In the genomic region with DNA sequence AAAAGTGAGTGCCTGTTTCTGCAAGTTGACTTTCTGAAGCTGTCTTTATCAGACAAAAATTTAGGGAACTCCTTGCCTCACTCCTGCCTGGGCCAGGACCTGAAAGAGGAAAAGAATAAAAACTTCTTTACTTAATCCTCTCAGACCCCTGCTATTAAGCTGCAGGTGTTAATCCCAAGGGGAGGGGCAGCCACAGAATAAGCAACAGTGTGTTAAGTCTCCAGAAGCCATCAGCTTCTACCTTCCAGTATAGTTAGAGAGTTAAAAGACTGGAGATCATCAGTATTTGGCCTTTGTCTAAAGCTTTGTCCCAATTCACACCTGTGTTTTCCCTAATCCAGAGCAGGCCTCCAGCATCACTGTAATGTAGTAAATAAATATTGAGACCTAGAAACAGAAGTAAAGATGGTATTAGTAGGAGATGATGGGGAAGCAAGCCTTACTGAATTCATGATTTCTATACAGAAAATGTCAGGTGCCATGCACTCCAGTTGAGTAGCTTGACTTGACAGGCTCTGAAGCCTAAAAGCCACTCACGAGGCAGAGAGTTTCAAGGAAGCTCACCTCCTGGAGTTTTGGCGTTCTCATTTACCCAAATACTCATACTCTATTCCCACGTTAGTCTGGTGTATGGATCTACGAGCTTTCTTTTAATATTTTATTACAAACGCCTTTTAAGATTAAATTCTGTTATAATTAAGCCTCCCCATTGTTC, we compare ENCODE assay signal across 22 mouse cellular contexts.
DNase-seq lines count a peak whose midpoint lies in the region; ATAC-seq and TF ChIP-seq lines count a peak whose summit lies in the region.
"Had no signal": no experiment of that assay in that cellular context is flagged by ENCODE, and none has a peak within 500 bp of the region (broad histone marks: within the 10 kb centered on the region; RNA-seq: fewer than 3 reads in every experiment).

No protein-coding gene starts in this region.

- peaks cover 44% of the 10 kb centered on the region for H3K9me3 ChIP-seq in ES-Bruce4 (replicated peaks; ENCODE audit: control insufficient read depth, insufficient read depth, low read length, poor library complexity, severe bottlenecking)
- H3K9me3 ChIP-seq in intestine, embryonic 16.5 days (ENCODE audit: control insufficient read depth, low read length), result no peaks in the 10 kb centered on the region
- H3K9me3 ChIP-seq: embryonic facial prominence, embryonic 10.5 days; embryonic facial prominence, embryonic 12.5 days; forebrain, embryonic 10.5 days; forebrain, embryonic 12.5 days; G1E had no signal

- DNase-seq in ES-CJ7 (ENCODE audit: low read depth, low spot score), result peak; percentile 55
- peak; percentile 12 for DNase-seq in Patski (ENCODE audit: low read depth, low spot score)
- peak; percentile 21 for DNase-seq in ZHBTc4 (ENCODE audit: low read depth, low spot score)
- DNase-seq in thymus, adult 18-20 months, result no peak
- DNase-seq: adrenal gland, adult 2 months; adrenal gland, postnatal 10 days; adrenal gland, postnatal 25 days; cerebellum, adult 11 months; cerebellum, adult 18-20 months; cerebellum, adult 9-10 months; cerebellum, postnatal 10 days; cerebellum, postnatal 25 days had no signal

- WGBS in intestine, embryonic 16.5 days, result 73% methylated on average over 5 of the region's 5 CpGs

- no peak for TF ChIP-seq POLR2A in ES-Bruce4 (IDR thresholded peaks at IDR 0.05; ENCODE audit: insufficient read depth, low read length)

- CTCF ChIA-PET in Patski (lab: Charles Lee), result interaction anchor here (1.1 kb wide), 1 partner anchor 10 kb away, joined by 4 read pairs; no protein-coding TSS in a partner anchor

- no peak overlapping the region for H3K4me2 ChIP-seq in intestine, embryonic 16.5 days (ENCODE audit: low read depth, low read length)
- H3K4me2 ChIP-seq: embryonic facial prominence, embryonic 12.5 days; forebrain, embryonic 12.5 days had no signal

- no peak for ATAC-seq in Patski
- ATAC-seq in intestine, embryonic 16.5 days, result no peak
- no peak for ATAC-seq in erythroid progenitor cell, adult 5-6 weeks (replicated peaks; ENCODE audit: low FRiP score, poor library complexity, severe bottlenecking)
- ATAC-seq: forebrain, embryonic 14.5 days; forebrain, embryonic 16.5 days had no signal

- H3K27me3 ChIP-seq in ES-Bruce4 (ENCODE audit: control insufficient read depth, insufficient read depth, low read length, poor library complexity, severe bottlenecking) (no peaks in the 10 kb centered on the region), Patski (no peaks in the 10 kb centered on the region)
- H3K27me3 ChIP-seq in intestine, embryonic 16.5 days (replicated peaks; ENCODE audit: control insufficient read depth, insufficient read depth, low read length), result no peaks in the 10 kb centered on the region
- H3K27me3 ChIP-seq: embryonic facial prominence, embryonic 12.5 days; forebrain, embryonic 12.5 days had no signal

- POLR2A ChIA-PET in Patski (lab: Charles Lee), result interaction anchor here (0.9 kb wide), 1 partner anchor 14 kb away, joined by 3 read pairs; no protein-coding TSS in a partner anchor

- no peak overlapping the region for H3K4me3 ChIP-seq in ES-Bruce4 (ENCODE audit: low read depth, low read length)
- H3K4me3 ChIP-seq in intestine, embryonic 16.5 days (ENCODE audit: low read length), result no peak overlapping the region
- H3K4me3 ChIP-seq: embryonic facial prominence, embryonic 10.5 days; embryonic facial prominence, embryonic 12.5 days; forebrain, embryonic 10.5 days; forebrain, embryonic 12.5 days had no signal

- in situ Hi-C loops in Patski (cut with MboI; ENCODE audit: low pct_unique_long_range_greater_than_20kb), result no loop called here

- H3K9ac ChIP-seq in ES-Bruce4 (ENCODE audit: low read depth, poor library complexity, severe bottlenecking), result no peak overlapping the region
- no peak overlapping the region for H3K9ac ChIP-seq in intestine, embryonic 16.5 days (ENCODE audit: low read depth, low read length)
- H3K9ac ChIP-seq: embryonic facial prominence, embryonic 12.5 days; forebrain, embryonic 12.5 days had no signal

- no peaks in the 10 kb centered on the region for H3K4me1 ChIP-seq in ES-Bruce4 (ENCODE audit: control insufficient read depth, insufficient read depth, low read length)
- H3K4me1 ChIP-seq in intestine, embryonic 16.5 days (ENCODE audit: control insufficient read depth, insufficient read depth, low read length), result no peaks in the 10 kb centered on the region
- H3K4me1 ChIP-seq: embryonic facial prominence, embryonic 10.5 days; embryonic facial prominence, embryonic 12.5 days; forebrain, embryonic 10.5 days; forebrain, embryonic 12.5 days had no signal

- TF ChIP-seq CTCF in ES-Bruce4 (IDR thresholded peaks at IDR 0.05; ENCODE audit: low read depth, low read length) (no peak), Patski (IDR thresholded peaks at IDR 0.05) (no peak)

- no peaks in the 10 kb centered on the region for H3K36me3 ChIP-seq in ES-Bruce4 (ENCODE audit: control insufficient read depth, insufficient read depth, low read length, poor library complexity, severe bottlenecking)
- H3K36me3 ChIP-seq in intestine, embryonic 16.5 days (ENCODE audit: control insufficient read depth, insufficient read depth, low read length), result no peaks in the 10 kb centered on the region
- H3K36me3 ChIP-seq: embryonic facial prominence, embryonic 10.5 days; embryonic facial prominence, embryonic 12.5 days; forebrain, embryonic 10.5 days; forebrain, embryonic 12.5 days; G1E had no signal

- no peak for TF ChIP-seq EP300 in ES-Bruce4 (IDR thresholded peaks at IDR 0.05; ENCODE audit: insufficient read depth, low read depth, low read length)

- H3K27ac ChIP-seq in ES-Bruce4 (ENCODE audit: insufficient read depth, low read length), result peak overlapping the region; percentile 96
- H3K27ac ChIP-seq in intestine, embryonic 16.5 days (ENCODE audit: low read length), result no peak overlapping the region
- H3K27ac ChIP-seq: embryonic facial prominence, embryonic 10.5 days; embryonic facial prominence, embryonic 12.5 days; forebrain, embryonic 10.5 days; forebrain, embryonic 12.5 days had no signal

Comparison
In these comparisons a context has a peak if more than half of its experiments do, and no peak if none do; other contexts are left out.
1. DNase-seq: peak in ES-CJ7 (single experiment), Patski (single experiment) and ZHBTc4 (single experiment); none in thymus, adult 18-20 months (0 of 2).